Mouse (Mus musculus) liver, embryonic 16.5 days (tissue): ENCODE results near the gene Serpinb6a. TPM values are rescaled to one million over a fixed set of nuclear protein-coding genes. Genes with fewer than 3 reads are reported as not detected.

Experiments
- ATAC-seq: fragments of 200-750 bp; cut with Nextera tagmentation; 2 replicates; pipeline ENCODE4 v1.8.0; 2017; ENCODE audit warnings: low read depth, mild to moderate bottlenecking, moderate number of reproducible peaks, moderate library complexity
- H3K27ac ChIP-seq: fragments of 300-500 bp; sonication (generic); 2 replicates; pipeline ENCODE4 v1.5.1; 2014; ENCODE audit warnings: mild to moderate bottlenecking, low read length
- H3K27me3 ChIP-seq: fragments of 300-500 bp; sonication (generic); 2 replicates; pipeline ENCODE4 v1.6.1; 2014; ENCODE audit warnings: low read depth, low read length, mixed read lengths; ENCODE audit not compliant: control insufficient read depth, insufficient read depth
- H3K36me3 ChIP-seq: fragments of 300-500 bp; sonication (generic); 2 replicates; pipeline ENCODE4 v1.6.1; 2014; ENCODE audit warnings: mild to moderate bottlenecking; ENCODE audit not compliant: control insufficient read depth, insufficient read depth
- H3K4me1 ChIP-seq: fragments of 300-500 bp; sonication (generic); 2 replicates; pipeline ENCODE4 v1.6.1; 2014; ENCODE audit warnings: low read depth, low read length, mixed read lengths; ENCODE audit not compliant: control insufficient read depth
- H3K4me2 ChIP-seq: fragments of 300-500 bp; sonication (generic); 2 replicates; pipeline ENCODE4 v1.6.1; 2014; ENCODE audit warnings: low read depth, low read length, mixed read lengths
- H3K4me3 ChIP-seq: fragments of 300-500 bp; sonication (generic); 2 replicates; pipeline ENCODE4 v1.5.1; 2014; ENCODE audit warnings: low read depth, mild to moderate bottlenecking, low read length
- H3K9ac ChIP-seq: fragments of 300-500 bp; sonication (generic); 2 replicates; pipeline ENCODE4 v1.6.1; 2014; ENCODE audit warnings: low read depth, low read length
- H3K9me3 ChIP-seq: fragments of 300-500 bp; sonication (generic); replicated peaks from 2 replicates; pipeline ENCODE4 v1.6.1; 2016; ENCODE audit warnings: low read length; ENCODE audit not compliant: control insufficient read depth
- WGBS: fragments of 180-500 bp; shearing (Covaris S2); extraction: QIAGEN DNeasy Blood & Tissue Kit; methylation state at CpG from one replicate; pipeline ENCODE4 v1.1.7; 2014; ENCODE audit not compliant: insufficient replicate concordance; 5-methylcytosine and 5-hydroxymethylcytosine counted together
- polyA plus RNA-seq: library from polyadenylated mRNA; unstranded; fragments of >200 nt; fragmentation: Nextera tagmentation; extraction: Ambion mirVana; gene quantifications from 2 replicates; pipeline ENCODE4 v1.2.1, GENCODE M21; 2015

The Serpinb6a gene
- polyA plus RNA-seq, 1 experiment from 2014 or later, result 17.2 TPM

GRCm38 (mm10) chr13:33905176-33905954 lies 97.2 kb downstream of the Serpinb6a start, which contains the start of gene Serpinb6c:
Gene Serpinb6c (minus strand): TSS chr13:33905708.
- no peak within 1 kb of the TSS for H3K27ac ChIP-seq
- no peak within 1 kb of the TSS for H3K9ac ChIP-seq
- H3K4me3 ChIP-seq, result no peak within 1 kb of the TSS
- no peaks in the 10 kb centered on the region for H3K27me3 ChIP-seq
- ATAC-seq, result no peak
- H3K4me1 ChIP-seq, result no peaks in the 10 kb centered on the region
- WGBS, result 67% methylated on average over 18 of the region's 18 CpGs
- no peak within 1 kb of the TSS for H3K4me2 ChIP-seq
- H3K36me3 ChIP-seq, result no peaks in the 10 kb centered on the region
- no peaks in the 10 kb centered on the region for H3K9me3 ChIP-seq

GRCm38 (mm10) chr13:33903290-33903689 lies 99.3 kb downstream of the Serpinb6a start:
- no peak for ATAC-seq
- H3K27me3 ChIP-seq, result no peaks in the 10 kb centered on the region
- H3K4me3 ChIP-seq, result no peak overlapping the region
- no peaks in the 10 kb centered on the region for H3K36me3 ChIP-seq
- H3K9ac ChIP-seq, result no peak overlapping the region
- H3K27ac ChIP-seq, result no peak overlapping the region
- WGBS, result 67% methylated on average over 2 of the region's 2 CpGs
- no peaks in the 10 kb centered on the region for H3K4me1 ChIP-seq
- no peaks in the 10 kb centered on the region for H3K9me3 ChIP-seq
- no peak overlapping the region for H3K4me2 ChIP-seq

GRCm38 (mm10) chr13:33894207-33894606 lies 108.4 kb downstream of the Serpinb6a start:
- no peaks in the 10 kb centered on the region for H3K4me1 ChIP-seq
- no peak overlapping the region for H3K4me2 ChIP-seq
- no peak overlapping the region for H3K9ac ChIP-seq
- no peak overlapping the region for H3K27ac ChIP-seq
- no peaks in the 10 kb centered on the region for H3K9me3 ChIP-seq
- 41% methylated on average over 2 of the region's 2 CpGs for WGBS
- no peak overlapping the region for H3K4me3 ChIP-seq
- no peaks in the 10 kb centered on the region for H3K36me3 ChIP-seq
- ATAC-seq, result no peak
- no peaks in the 10 kb centered on the region for H3K27me3 ChIP-seq

Other genes starting within 250 kb of the Serpinb6a start
- gene Serpinb6e, start 159.4 kb downstream of the Serpinb6a start, polyA plus RNA-seq, result not detected in 2 replicates
- not detected in 2 replicates for gene Serpinb6c, start 97.1 kb downstream of the Serpinb6a start, polyA plus RNA-seq
- 26.1 and 28.2 TPM in 2 replicates for gene Nqo2, start 38.1 kb downstream of the Serpinb6a start, polyA plus RNA-seq
- gene Ripk1, start 431 bp downstream of the Serpinb6a start, polyA plus RNA-seq, result 10.3 and 10.5 TPM in 2 replicates
- gene Bphl, start 34.8 kb upstream of the Serpinb6a start, polyA plus RNA-seq, result 57.9 and 62.6 TPM in 2 replicates
- gene Tubb2a, start 75.2 kb upstream of the Serpinb6a start, polyA plus RNA-seq, result 66.2 and 68.2 TPM in 2 replicates
- gene Tubb2b, start 127.7 kb upstream of the Serpinb6a start, polyA plus RNA-seq, result 0.68 and 1.0 TPM in 2 replicates
- gene Psmg4, start 160.2 kb upstream of the Serpinb6a start, polyA plus RNA-seq, result 27.1 and 27.4 TPM in 2 replicates